Mouse (Mus musculus) liver, embryonic 12.5 days (tissue): Measurements from ENCODE around the gene Dennd5b. TPM values are rescaled to one million over a fixed set of nuclear protein-coding genes. Genes with fewer than 3 reads are reported as not detected.

ENCODE experiments used
- ATAC-seq: fragments of 200-750 bp; cut with Nextera tagmentation; 2 replicates; pipeline ENCODE4 v1.8.0; 2017; ENCODE audit warnings: moderate number of reproducible peaks, mild to moderate bottlenecking, moderate library complexity
- H3K27ac ChIP-seq: fragments of 300-500 bp; sonication (generic); 2 replicates; pipeline ENCODE4 v1.5.1; 2016; ENCODE audit warnings: mild to moderate bottlenecking
- H3K27me3 ChIP-seq: fragments of 300-500 bp; sonication (generic); replicated peaks from 2 replicates; pipeline ENCODE4 v1.6.1; 2016; ENCODE audit warnings: mild to moderate bottlenecking, moderate library complexity
- H3K36me3 ChIP-seq: fragments of 300-500 bp; sonication (generic); 2 replicates; pipeline ENCODE4 v1.6.1; 2016; ENCODE audit warnings: mild to moderate bottlenecking, moderate library complexity
- H3K4me1 ChIP-seq: fragments of 300-500 bp; sonication (generic); 2 replicates; pipeline ENCODE4 v1.6.1; 2016
- H3K4me2 ChIP-seq: fragments of 300-500 bp; sonication (generic); 2 replicates; pipeline ENCODE4 v1.6.1; 2016; ENCODE audit warnings: mild to moderate bottlenecking, moderate library complexity
- H3K4me3 ChIP-seq: fragments of 300-500 bp; sonication (generic); 2 replicates; pipeline ENCODE4 v1.5.1; 2016; ENCODE audit warnings: mild to moderate bottlenecking, moderate library complexity
- H3K9ac ChIP-seq: fragments of 300-500 bp; sonication (generic); 2 replicates; pipeline ENCODE4 v1.6.1; 2016; ENCODE audit warnings: mild to moderate bottlenecking, moderate library complexity
- H3K9me3 ChIP-seq: fragments of 300-500 bp; sonication (generic); replicated peaks from 2 replicates; pipeline ENCODE4 v1.6.1; 2016; ENCODE audit warnings: mild to moderate bottlenecking, moderate library complexity
- WGBS: fragments of 180-500 bp; shearing (Covaris S2); methylation state at CpG from one replicate; pipeline ENCODE4 v1.1.7; 2016; ENCODE audit not compliant: insufficient replicate concordance; 5-methylcytosine and 5-hydroxymethylcytosine counted together
- polyA plus RNA-seq: library from polyadenylated mRNA; unstranded; fragments of >200 nt; fragmentation: Nextera tagmentation; extraction: Ambion mirVana; gene quantifications from 2 replicates; pipeline ENCODE4 v1.2.1, GENCODE M21; 2016

The Dennd5b gene
- polyA plus RNA-seq, 1 experiment from 2014 or later: 6.0 TPM

DNA sequence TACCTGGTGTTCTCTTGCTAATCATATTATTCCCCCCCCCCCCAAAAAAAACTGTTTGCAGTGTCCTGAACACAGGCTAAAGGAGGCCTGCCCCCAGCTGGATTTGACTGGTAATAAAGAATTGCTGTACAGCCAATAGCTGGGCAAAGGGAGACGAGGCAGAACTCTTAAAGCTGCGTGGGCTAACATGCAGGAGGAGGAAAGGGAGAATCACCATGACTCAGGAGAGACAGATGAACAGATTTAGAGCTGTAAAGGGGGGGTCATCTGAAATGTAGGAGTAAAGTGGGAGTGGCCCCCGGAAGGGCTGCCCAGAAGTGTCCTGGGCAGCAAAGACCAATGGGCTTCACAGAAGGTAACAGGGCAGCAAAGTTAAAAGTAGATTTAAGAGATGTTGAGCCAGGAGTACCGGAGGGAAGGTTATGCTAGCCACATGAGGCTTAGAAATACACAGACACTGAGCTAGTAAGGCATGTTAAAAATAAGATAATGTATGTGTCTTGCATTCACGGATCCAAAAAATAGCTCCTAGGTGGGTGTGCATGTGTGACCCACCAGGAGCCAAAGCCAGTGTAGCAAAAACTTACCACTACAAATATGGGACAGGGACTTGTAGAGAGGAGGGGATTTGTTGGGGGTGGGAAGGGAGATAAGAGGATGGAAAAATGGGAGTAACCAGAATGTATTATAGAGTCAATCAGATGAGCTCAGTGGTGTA, 40.7 kb downstream of the Dennd5b start:
- Histone ChIP-seq H3K27ac (no peak overlapping the region), H3K9ac (no peak overlapping the region), H3K36me3 (no peaks in the 10 kb centered on the region), H3K4me2 (no peak overlapping the region), H3K4me1 (no peaks in the 10 kb centered on the region), H3K9me3 (no peaks in the 10 kb centered on the region), H3K27me3 (no peaks in the 10 kb centered on the region), H3K4me3 (no peak overlapping the region)
- 57% methylated on average over 5 of the region's 5 CpGs for WGBS
- ATAC-seq: no peak

DNA sequence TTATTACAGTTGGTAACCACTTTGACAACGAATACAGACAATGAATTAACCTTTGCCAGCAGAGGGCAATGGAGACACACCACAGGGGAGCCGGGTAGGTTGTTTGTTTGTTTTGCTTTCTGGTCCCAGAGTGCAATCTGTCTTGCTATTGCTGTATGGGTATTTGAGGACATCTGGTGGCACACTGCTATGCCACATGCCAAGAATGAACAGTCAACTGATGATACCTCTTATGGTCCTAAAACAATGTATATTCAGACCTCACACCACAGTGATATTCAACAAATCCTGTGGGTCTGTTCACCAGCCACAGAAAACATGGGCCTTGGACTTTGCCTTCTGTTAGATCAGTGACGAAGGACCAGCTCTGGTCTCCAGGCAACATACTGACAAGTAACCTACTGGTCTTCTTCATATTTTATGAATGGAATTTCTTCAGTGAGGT, 43.5 kb downstream of the Dennd5b start:
- Histone ChIP-seq H3K4me3 (no peak overlapping the region), H3K4me1 (no peaks in the 10 kb centered on the region), H3K27ac (no peak overlapping the region), H3K9me3 (no peaks in the 10 kb centered on the region), H3K27me3 (no peaks in the 10 kb centered on the region), H3K4me2 (no peak overlapping the region), H3K9ac (no peak overlapping the region), H3K36me3 (no peaks in the 10 kb centered on the region)
- 39% methylated on average over 3 of the region's 3 CpGs for WGBS
- no peak; the same call in 1 of the 2 replicates for ATAC-seq

DNA sequence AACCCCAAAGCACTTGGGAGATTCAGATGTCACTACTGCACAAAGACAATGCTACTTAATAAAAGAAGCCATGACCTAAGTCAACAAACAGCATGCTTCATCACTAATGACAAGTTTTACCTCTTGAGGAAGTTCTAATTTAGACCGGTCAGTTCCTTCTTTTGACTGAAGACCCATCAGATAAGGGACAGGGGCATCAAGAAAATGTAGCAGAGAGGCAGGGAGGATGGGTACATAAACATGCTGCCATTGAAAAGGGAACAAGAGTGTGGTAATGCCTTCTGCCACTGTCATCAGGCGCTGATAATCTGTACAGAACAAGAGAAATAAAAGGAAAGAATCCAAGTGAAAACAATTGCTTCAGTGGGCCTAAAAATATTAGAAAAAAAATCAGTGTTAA, 46.7 kb downstream of the Dennd5b start:
- Histone ChIP-seq H3K4me3 (no peak overlapping the region), H3K4me2 (no peak overlapping the region), H3K36me3 (no peaks in the 10 kb centered on the region), H3K9ac (no peak overlapping the region), H3K27me3 (no peaks in the 10 kb centered on the region), H3K4me1 (no peaks in the 10 kb centered on the region), H3K27ac (no peak overlapping the region), H3K9me3 (no peaks in the 10 kb centered on the region)
- no peak for ATAC-seq
- WGBS: 21% methylated on average over 2 of the region's 2 CpGs

DNA sequence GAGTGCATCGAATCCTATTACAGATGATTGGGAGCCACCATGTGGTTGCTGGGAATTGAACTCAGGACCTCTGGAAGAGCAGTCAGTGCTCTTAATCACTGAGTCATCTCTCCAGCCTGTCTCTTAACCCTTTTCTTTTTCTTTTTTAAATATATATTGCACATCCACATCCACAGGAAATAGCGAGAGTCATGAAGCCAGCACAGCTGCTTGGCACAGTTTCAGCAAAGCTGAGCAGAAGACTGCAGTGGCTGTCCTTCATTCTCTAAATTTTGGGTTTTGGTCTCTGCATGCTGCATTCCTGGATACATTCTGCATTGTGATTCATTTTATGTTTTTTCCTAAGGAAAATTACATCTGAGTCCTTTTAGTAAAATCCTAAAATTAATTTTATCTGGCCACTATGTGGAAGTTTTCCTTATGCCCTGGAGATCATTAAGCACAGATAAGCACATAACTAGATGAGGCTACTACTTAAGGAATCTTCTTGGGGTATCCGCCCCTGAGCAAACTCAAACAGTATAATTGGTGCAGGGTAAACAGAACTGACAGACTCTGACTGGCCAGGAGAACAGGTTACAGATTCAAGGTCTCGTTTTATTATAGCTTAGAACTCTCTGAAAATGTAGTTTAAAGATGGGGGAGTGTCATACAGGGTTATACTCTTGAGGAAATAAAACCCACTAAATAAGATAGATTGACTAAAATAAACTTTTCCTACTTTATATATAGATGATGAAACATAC, 50.3 kb downstream of the Dennd5b start:
- 65% methylated on average over 4 of the region's 4 CpGs for WGBS
- H3K27me3 ChIP-seq: no peaks in the 10 kb centered on the region
- no peaks in the 10 kb centered on the region for H3K4me1 ChIP-seq
- no peak overlapping the region for H3K9ac ChIP-seq
- no peak for ATAC-seq
- H3K36me3 ChIP-seq: no peaks in the 10 kb centered on the region
- no peaks in the 10 kb centered on the region for H3K9me3 ChIP-seq
- H3K4me3 ChIP-seq: no peak overlapping the region
- H3K27ac ChIP-seq: no peak overlapping the region
- H3K4me2 ChIP-seq: no peak overlapping the region

DNA sequence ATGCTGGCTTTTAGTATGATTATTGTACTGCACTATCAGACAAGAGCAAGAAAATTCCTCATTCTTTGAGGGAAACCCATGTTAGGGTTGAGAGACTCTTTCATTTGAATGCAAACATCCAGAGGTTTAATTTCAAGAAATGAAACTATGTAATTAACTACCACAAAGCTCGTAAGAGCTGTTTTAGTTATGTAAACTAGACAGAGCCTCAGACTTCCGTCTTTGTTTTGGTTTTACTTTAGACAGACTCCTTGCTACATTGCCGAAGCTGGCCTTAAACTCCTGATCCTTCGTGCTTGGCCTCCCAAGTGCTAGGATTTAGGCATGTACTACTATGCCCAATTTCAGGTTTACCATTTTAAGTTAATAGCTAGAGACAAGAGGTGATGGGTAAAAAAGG, 61.4 kb downstream of the Dennd5b start:
- Histone ChIP-seq H3K9ac (no peak overlapping the region), H3K9me3 (no peaks in the 10 kb centered on the region), H3K4me2 (no peak overlapping the region), H3K4me3 (no peak overlapping the region), H3K27me3 (no peaks in the 10 kb centered on the region), H3K27ac (no peak overlapping the region), H3K4me1 (no peaks in the 10 kb centered on the region), H3K36me3 (no peaks in the 10 kb centered on the region)
- ATAC-seq: no peak
- WGBS: 63% methylated on average over 4 of the region's 4 CpGs

DNA sequence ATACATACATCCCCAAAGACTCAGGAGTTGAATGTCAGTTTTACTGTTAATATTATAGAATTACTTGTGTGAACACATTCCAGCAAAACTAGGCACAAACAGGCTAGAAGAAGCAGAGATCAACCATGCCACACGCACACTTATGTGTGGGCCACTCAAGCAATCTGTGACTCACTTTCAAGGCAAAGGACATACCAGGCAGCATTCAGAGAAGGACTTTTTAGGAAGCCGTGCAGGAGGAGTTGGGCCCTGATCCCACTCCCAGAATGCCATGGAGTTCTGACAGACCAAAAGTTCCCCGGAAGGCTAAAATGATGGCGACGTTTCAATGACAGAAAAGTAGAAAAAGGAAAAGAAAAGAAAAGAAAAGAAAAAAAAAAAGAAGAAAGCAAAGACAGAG, 69.3 kb downstream of the Dennd5b start:
- WGBS: 75% methylated on average over 5 of the region's 5 CpGs
- Histone ChIP-seq H3K4me3 (no peak overlapping the region), H3K36me3 (peaks cover 7% of the 10 kb centered on the region; the same call in 1 of the 2 replicates), H3K9me3 (no peaks in the 10 kb centered on the region), H3K9ac (no peak overlapping the region), H3K4me1 (no peaks in the 10 kb centered on the region), H3K27me3 (no peaks in the 10 kb centered on the region), H3K27ac (no peak overlapping the region), H3K4me2 (no peak overlapping the region)
- ATAC-seq: no peak

DNA sequence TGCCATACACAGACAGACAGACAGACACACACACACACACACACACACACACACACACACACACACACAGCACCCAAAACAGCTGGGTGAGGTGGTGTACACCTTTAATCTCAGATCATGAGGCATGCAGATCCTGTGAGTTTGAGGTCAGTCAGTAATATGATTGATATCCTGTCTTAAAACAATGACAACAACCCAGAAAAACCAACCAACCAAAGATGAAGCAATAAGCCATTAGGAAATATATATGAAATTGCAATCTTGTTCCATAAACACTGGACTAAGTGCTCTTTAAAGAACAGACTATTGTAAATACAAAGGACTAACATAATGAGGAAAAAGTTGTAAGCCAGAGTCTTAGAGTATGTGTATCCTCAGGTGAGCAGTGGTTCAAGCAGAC, 70.1 kb downstream of the Dennd5b start:
- no peaks in the 10 kb centered on the region for H3K27me3 ChIP-seq
- no peak for ATAC-seq
- H3K9ac ChIP-seq: no peak overlapping the region
- H3K4me3 ChIP-seq: no peak overlapping the region
- H3K4me2 ChIP-seq: no peak overlapping the region
- no peaks in the 10 kb centered on the region for H3K4me1 ChIP-seq
- no peak overlapping the region for H3K27ac ChIP-seq
- H3K9me3 ChIP-seq: no peaks in the 10 kb centered on the region
- H3K36me3 ChIP-seq: peaks cover 7% of the 10 kb centered on the region; the same call in 1 of the 2 replicates

DNA sequence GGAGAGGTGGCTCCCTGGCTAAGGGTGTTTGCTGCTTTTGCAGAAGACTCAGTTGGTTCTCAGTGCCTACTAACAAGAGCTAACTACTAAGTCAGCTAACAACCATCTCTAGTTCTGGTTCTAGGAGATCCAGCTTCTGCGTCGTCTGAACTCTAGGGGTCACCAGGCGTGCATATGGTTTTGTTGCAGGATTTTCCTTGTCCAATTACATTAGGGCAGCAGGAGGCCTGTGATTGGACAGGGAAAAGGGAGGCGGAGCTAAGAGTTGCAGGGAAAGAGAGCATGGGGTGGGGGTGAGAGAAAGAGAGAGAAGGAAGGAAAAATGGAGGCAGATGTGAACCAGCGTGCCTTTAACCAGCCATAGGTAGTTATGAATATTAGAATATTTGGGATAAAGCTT, 83.0 kb downstream of the Dennd5b start:
- no peaks in the 10 kb centered on the region for H3K27me3 ChIP-seq
- H3K4me2 ChIP-seq: no peak overlapping the region
- peaks cover 19% of the 10 kb centered on the region; the same call in 1 of the 2 replicates for H3K36me3 ChIP-seq
- H3K9ac ChIP-seq: no peak overlapping the region
- no peak for ATAC-seq
- WGBS: 57% methylated on average over 5 of the region's 5 CpGs
- H3K27ac ChIP-seq: no peak overlapping the region
- no peaks in the 10 kb centered on the region for H3K9me3 ChIP-seq
- H3K4me1 ChIP-seq: no peaks in the 10 kb centered on the region
- H3K4me3 ChIP-seq: no peak overlapping the region

DNA sequence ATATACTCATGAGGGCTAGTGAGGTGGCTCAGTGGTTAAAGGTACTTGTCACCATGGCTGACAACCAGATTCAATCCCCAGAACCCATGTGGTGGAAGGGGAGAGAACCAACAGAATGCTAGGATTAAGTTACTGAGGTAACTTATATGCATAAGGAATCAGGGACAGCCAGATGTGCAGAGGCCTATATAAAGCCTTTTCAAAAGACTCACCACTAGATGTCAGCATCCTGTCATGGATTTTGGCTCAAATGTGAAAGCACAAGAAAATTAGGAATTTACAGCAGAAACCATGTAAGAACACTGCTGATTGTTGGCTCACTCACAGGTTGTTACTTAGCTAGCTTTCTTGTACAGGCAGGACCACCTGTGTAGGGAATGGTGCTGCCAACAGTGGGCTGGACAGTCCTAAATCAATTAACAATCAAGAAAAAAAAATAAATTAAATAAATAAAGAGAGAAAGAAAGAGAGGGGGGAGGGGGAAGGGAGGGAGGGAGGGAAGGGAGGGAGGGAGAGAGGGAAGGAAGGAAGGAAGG, 90.6 kb downstream of the Dennd5b start:
- Histone ChIP-seq H3K9ac (no peak overlapping the region), H3K4me1 (no peaks in the 10 kb centered on the region), H3K36me3 (peaks cover 20% of the 10 kb centered on the region), H3K9me3 (no peaks in the 10 kb centered on the region), H3K27me3 (no peaks in the 10 kb centered on the region), H3K4me3 (no peak overlapping the region), H3K27ac (no peak overlapping the region), H3K4me2 (no peak overlapping the region)
- no peak for ATAC-seq

DNA sequence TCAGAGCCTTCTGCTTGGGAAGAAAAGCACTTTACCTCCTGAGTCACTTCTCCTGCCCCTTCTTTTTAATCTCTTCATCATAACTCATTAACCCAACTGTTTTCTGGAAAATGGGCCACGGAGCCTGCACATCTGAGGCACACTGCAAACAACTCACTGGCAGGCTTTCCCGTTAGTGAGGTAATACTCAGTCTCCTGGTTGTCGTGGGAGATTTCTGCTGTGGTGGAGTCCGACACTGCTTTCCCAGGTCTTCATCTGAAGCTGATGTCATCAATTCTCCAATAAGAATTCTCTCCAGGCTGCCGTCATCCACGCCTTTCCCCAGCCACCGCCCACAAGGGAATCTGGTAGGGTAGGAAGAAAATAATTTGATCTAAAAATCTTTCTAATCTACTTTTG, 96.5 kb downstream of the Dennd5b start:
- ATAC-seq: no peak
- WGBS: 68% methylated on average over 7 of the region's 7 CpGs

DNA sequence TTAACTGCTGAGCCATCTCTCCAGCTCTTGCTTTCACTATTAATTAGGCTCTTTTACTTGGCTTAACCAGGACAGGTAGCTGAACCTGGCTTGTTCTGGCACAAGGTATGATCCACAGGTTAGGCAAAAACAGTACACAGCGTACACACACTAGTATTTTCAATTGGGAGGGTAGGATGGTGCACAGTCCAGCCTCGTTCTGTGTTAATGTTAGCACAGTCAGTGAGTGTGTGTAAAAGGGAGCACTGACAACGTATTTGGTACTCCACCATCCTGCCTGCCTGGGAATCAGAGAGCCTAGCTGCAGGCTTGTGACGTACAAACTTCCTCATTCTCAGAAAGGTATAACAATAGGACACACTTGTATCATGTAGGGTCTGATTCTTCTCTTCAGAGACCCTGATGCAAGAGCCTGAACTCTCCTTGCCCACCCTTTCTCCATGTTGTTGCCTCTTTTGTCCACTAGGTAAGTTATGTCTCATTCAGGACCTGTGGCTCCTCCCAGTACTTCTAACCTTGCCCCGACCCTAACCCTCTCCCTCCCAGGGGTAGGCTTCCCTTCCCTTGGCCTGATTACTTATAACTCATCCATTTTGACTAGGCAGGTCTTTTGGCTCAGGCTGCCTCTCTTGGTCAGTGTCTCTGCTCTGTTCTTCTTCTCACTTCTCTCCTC, 107.0 kb downstream of the Dennd5b start:
- H3K9ac ChIP-seq: no peak overlapping the region

More for the DNA sequence above, 96.5 kb downstream of the Dennd5b start:
- no peak overlapping the region for H3K4me2 ChIP-seq
- peaks cover 28% of the 10 kb centered on the region for H3K36me3 ChIP-seq
- H3K9ac ChIP-seq: no peak overlapping the region
- H3K4me3 ChIP-seq: no peak overlapping the region
- H3K27ac ChIP-seq: no peak overlapping the region
- H3K4me1 ChIP-seq: no peaks in the 10 kb centered on the region
- H3K9me3 ChIP-seq: no peaks in the 10 kb centered on the region
- H3K27me3 ChIP-seq: no peaks in the 10 kb centered on the region

More for the DNA sequence above, 107.0 kb downstream of the Dennd5b start:
- WGBS: 40% methylated on average over 5 of the region's 5 CpGs
- peaks cover 12% of the 10 kb centered on the region; the same call in 1 of the 2 replicates for H3K36me3 ChIP-seq
- no peaks in the 10 kb centered on the region for H3K4me1 ChIP-seq
- H3K4me2 ChIP-seq: no peak overlapping the region
- H3K4me3 ChIP-seq: no peak overlapping the region
- no peaks in the 10 kb centered on the region for H3K9me3 ChIP-seq
- ATAC-seq: peak; percentile 21; the same call in 1 of the 2 replicates
- H3K27ac ChIP-seq: no peak overlapping the region
- no peaks in the 10 kb centered on the region for H3K27me3 ChIP-seq
